Mouse (Mus musculus) adrenal gland, postnatal 36 days (tissue): Measurements from ENCODE around the gene Tgfbr1. TPM values are rescaled to one million over a fixed set of nuclear protein-coding genes. Genes with fewer than 3 reads are reported as not detected.
"Not testable (repeated sequence)": the region's sequence is repeated elsewhere in the genome, so short reads cannot be mapped to it uniquely, and the experiment has no call there.

Experiments used
- DNase-seq, 2 experiments: peaks; one replicate each; pipeline ENCODE4 v3.0.0; 2021; ENCODE audit warnings: mixed read lengths in 1 of 2
- total RNA-seq, 2 experiments: library from RNA; stranded (reverse); gene quantifications; 2 replicates each; pipeline ENCODE4 v1.2.3; 2021

Gene Tgfbr1
- total RNA-seq, 2 experiments from 2014 or later, result 34.8 to 40.7 TPM

DNA sequence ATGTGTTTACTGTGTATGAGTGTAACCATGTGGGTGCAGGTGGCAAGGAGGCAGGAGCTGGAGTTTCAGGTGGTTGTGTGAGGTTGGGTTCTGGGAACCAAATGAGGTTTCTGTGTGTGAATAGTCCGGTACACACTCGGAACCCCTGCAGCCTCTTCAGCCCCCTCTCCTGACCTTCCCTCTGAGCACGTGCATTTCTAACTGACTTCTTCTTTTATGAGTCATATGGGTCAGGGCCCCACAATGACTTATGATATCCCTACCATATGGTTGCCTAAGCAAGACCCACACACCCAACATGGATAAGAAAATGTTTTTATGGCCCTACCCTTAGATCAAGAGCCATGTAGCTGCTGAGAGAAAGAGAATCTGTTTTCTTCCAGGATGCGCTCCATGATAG, 6.0 kb upstream of the Tgfbr1 start:
- peak; percentile 7 to 16 for DNase-seq

DNA sequence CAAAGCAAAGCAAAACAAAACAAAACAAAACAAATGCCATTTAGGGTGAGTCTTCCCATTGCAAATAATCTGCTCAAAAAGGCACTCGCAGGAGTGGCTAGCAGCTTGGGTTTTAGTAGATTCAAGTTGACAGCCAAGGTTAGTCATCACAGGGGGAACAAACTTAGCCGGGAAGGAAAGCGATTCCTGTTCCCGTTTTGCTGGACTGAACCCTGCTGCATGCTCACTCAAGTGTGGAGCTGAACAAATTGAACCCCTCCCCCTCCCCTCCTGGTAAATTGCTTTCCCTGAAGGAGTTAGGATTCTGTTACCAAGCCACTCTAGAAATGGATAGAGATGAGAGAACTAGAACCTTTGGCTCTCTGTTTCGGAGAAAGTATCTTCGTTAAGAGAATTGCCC, 3.3 kb upstream of the Tgfbr1 start:
- DNase-seq, result no peak

- DNase-seq, result peak; percentile 40 to 57
Observed at GRCm38 (mm10) chr4:47351386-47352049, 1.5 kb upstream of the Tgfbr1 start.

- peak; percentile 39 to 56 for DNase-seq
Observed at GRCm38 (mm10) chr4:47352061-47352661, 861 bp upstream of the Tgfbr1 start.

DNA sequence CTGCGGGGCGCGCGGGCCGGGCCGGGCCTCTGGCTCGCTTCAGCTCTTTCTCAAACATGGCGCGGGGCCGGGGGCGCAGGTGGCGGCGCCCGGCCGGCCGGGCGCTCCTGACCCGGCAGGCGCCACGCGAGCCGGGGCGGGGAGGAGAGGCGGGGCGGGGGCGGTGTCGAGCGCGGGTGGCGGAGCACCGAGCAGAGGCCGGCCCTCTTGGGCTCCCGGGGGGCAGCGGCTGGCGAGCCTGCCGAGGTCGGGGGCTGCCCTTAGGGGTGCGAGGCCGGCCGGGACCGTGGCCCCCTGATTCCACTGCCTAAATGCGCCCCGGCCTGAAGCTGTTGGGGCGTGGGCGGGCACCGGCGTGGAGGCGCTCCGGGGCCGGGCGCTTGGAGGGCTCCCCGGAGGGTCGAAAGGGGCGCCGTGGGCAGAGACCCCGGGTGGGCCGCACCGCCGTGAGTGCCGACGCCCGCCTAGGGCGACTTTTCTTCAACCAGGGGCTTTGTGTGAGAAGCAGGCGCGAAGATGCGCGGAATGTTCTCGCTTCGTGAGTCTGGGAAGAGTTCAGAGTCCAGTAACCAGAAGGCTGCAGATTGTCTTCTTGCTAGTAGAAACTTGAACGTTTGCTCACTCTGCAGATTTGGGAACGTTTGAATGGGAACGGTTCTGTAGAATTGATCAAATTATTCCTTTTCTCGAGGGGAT, 542 bp downstream of the Tgfbr1 start:
- DNase-seq, result peak; percentile 84 to 92

- no peak for DNase-seq
Observed at GRCm38 (mm10) chr4:47354304-47354703, 1.3 kb downstream of the Tgfbr1 start.

- DNase-seq, result no peak
Observed at GRCm38 (mm10) chr4:47362662-47363061, 9.6 kb downstream of the Tgfbr1 start.

DNA sequence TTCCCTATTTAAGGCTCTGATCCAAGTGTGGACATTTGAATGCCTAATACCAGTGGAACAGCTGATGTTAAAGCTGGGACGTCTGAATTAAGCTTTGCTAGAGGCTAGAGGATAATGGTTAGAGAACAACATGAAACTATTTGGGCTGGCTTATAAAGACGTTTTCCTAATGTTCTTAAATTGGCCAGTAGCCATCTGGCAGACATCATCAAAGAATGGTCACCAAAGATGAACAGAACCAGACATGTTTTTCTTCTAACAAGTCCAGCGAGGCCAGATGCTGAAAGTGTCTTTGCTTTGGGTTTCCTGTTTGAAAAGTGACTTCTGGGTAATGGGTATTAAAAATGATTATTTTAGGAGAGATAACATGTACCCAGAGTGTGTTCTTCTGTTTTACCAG, 10.1 kb downstream of the Tgfbr1 start:
- DNase-seq, result no peak

DNA sequence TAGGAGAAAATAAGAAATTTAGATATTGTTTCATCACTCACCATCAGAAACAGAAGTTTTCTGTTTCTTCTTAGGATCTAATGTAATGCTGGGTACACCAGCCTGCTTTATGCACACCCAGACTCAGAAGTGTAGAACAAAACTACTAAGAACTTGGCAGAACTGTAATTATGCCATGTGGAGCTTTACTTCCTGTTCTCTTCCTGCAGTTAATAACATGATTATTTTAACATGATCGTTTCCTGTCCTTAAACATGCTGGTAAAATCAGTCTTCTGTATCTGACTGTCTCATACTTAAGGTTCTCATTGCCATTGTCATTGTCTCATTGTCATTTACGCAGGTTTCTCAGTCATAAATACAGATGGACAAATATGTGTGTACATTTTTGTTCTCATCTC, 15.7 kb downstream of the Tgfbr1 start:
- no peak for DNase-seq

DNA sequence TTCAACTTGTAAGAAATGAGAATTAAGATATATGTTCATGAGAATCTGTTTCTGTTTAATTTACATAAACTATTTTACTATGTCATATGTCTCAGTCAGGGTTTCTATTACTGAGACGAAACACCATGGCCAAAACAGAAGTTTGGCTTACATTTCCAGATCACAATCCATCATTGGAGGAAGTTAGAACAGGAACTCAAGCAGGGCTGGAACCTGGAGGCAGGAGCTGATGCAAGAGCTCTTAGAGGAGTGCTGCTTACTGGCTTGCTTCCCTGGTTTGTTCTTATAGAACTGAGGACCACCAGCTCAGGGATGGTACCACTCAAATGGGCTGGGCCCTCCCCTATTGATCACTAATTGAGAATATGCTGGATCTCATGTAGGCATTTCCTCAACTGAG, 25.7 kb downstream of the Tgfbr1 start:
- no peak for DNase-seq

DNA sequence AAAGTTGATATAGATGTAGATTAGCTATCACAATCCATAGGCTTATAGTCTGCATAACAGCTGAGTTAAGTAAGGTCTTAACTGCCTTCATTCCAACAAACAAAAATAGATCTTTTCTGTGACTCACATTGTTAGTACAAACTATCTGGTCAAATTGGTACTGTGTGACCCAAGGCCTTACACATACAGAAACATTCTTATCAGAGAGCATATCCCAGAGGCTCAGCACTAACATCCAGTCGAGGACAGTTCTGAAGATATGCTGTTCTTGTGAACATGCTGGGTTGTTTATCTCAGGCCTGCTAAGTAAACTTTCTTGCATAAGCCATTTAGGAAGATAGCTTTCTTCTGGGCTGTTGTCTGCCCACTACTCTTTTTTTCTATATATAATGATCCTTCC, 29.4 kb downstream of the Tgfbr1 start:
- no peak for DNase-seq

- DNase-seq, result not testable (repeated sequence)
Observed at GRCm38 (mm10) chr4:47391926-47392325, 38.9 kb downstream of the Tgfbr1 start.

- DNase-seq, result no peak
Observed at GRCm38 (mm10) chr4:47396251-47396650, 43.2 kb downstream of the Tgfbr1 start.

- no peak for DNase-seq
Observed at GRCm38 (mm10) chr4:47397951-47398687, 45.1 kb downstream of the Tgfbr1 start.

DNA sequence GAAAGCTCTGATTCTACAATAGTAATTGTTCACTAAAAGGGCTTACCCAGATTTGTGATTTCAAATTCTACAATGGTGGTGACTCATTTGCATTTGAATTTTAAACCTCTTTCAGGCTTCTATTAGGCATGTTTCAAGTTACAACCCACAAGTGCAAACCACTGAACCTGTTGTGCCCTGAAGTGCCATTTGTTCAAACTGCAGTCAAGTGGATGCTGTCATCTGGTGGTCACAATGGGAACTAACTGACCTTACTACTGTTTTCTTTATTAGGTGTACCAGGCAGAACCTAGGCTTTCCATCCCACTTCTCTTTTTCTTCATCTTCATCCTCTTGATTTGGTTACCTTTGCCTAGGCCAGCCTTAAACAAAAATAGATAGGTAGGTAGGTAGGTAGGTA, 46.8 kb downstream of the Tgfbr1 start:
- peak; percentile 36 for DNase-seq

DNA sequence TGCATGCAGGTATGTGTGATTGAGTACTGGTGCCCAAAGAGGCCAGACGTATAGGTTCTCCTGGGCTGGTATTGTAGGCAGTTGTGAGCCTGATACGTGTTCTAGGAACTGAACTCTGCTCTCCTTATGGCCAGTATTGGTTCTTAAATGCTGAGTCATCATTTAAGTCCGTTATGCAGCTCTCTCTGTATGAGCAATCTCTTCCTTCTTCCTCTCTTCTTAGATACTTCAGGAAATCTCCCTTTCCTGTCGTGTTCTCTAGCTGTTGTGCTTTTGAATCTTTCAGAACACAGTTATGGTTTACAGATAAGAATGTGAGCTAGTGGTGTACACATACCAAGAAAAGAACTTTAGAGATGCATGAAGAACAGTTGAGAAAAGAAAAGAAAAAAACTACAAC, 47.3 kb downstream of the Tgfbr1 start:
- no peak for DNase-seq

- DNase-seq, result no peak
Observed at GRCm38 (mm10) chr4:47402200-47402599, 49.2 kb downstream of the Tgfbr1 start.

DNA sequence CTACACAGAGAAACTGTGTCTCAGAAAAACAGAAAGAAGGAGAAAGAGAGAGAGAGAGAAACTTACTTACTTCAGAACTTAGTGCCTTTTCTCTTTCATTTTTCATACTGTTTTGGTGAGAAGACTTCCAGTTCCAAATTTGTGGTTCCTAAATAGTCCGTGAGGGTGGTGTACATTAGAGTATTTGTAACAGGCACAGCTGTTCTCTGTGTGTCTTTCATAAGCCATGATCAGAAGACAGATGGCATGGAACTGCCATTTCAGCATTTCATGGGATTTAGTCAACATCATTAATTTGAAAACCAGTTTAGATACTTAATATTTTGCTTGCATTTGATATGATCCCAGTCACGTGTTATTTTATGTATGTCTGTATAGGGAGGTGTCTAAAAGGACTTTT, 51.5 kb downstream of the Tgfbr1 start:
- DNase-seq, result no peak

- DNase-seq, result no peak
Observed at GRCm38 (mm10) chr4:47407161-47407560, 54.1 kb downstream of the Tgfbr1 start.

GRCm38 (mm10) chr4:47417871-47418270, 64.8 kb downstream of the Tgfbr1 start:
- no peak for DNase-seq

- DNase-seq, result peak; percentile 24 to 26
Observed at GRCm38 (mm10) chr4:47419268-47419973, 66.4 kb downstream of the Tgfbr1 start.

DNA sequence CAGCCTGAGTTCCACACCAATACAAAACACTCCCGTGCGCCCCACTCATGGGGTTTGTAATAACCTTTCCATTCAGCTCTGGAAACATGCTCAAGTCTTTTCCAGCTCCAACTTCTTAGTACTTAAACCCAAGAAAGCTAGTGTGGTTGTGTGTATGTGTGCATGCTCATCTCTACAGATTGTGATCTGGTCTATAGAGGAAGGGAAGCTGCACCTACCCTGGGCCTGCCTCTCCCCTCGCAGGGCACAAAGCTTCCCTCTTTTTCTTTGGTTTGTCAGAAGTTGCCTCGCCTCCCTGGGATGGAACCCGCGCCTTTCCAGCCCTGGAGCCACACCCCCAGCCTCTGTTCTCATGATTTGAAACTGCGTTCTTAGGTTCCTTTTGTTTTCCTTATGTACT, 67.2 kb downstream of the Tgfbr1 start:
- no peak for DNase-seq
